Mouse (Mus musculus) hematopoietic stem cell, adult 5-6 weeks (primary cell): ENCODE results near the gene Lyrm4. TPM values are rescaled to one million over a fixed set of nuclear protein-coding genes. Genes with fewer than 3 reads are reported as not detected.

Source experiments
- ATAC-seq, 2 experiments: fragments of 125-278 bp in 1 of 2; replicated peaks in 1 of 2; 2 replicates each; pipeline ENCODE4 v1.8.0; 2016 to 2017; ENCODE audit warnings: inconsistent platforms in 2 of 2, mild to moderate bottlenecking in 2 of 2, moderate number of reproducible peaks in 2 of 2, low read depth in 1 of 2, moderate TSS enrichment in 1 of 2; ENCODE audit not compliant: low FRiP score in 2 of 2, poor library complexity in 2 of 2, severe bottlenecking in 2 of 2, insufficient read depth in 1 of 2, low TSS enrichment in 1 of 2
- total RNA-seq: library from RNA; stranded (forward); fragments of 172-1452, 232-1000 nt; gene quantifications from 2 replicates; pipeline ENCODE4 v1.2.3, GENCODE M21; 2017

Gene Lyrm4
- total RNA-seq, 1 experiment from 2014 or later, result 18.3 TPM

- ATAC-seq, result no peak
Observed at GRCm38 (mm10) chr13:36031959-36032358, 85.4 kb downstream of the Lyrm4 start.

GRCm38 (mm10) chr13:36019309-36020274 lies 97.7 kb downstream of the Lyrm4 start:
- peak; percentile 51 to 67 for ATAC-seq

- no peak for ATAC-seq
Observed at GRCm38 (mm10) chr13:36018017-36018416, 99.3 kb downstream of the Lyrm4 start.

- no peak for ATAC-seq
Observed at GRCm38 (mm10) chr13:36015636-36016035, 101.7 kb downstream of the Lyrm4 start.

GRCm38 (mm10) chr13:36009981-36010380 lies 107.3 kb downstream of the Lyrm4 start:
- no peak for ATAC-seq

GRCm38 (mm10) chr13:36000798-36001197 lies 116.5 kb downstream of the Lyrm4 start:
- no peak for ATAC-seq

- ATAC-seq, result no peak
Observed at GRCm38 (mm10) chr13:35997606-35998005, 119.7 kb downstream of the Lyrm4 start.

GRCm38 (mm10) chr13:35995696-35996426 lies 121.5 kb downstream of the Lyrm4 start:
- no peak for ATAC-seq

GRCm38 (mm10) chr13:35995231-35995630 lies 122.1 kb downstream of the Lyrm4 start:
- ATAC-seq, result no peak

GRCm38 (mm10) chr13:35994067-35994466 lies 123.3 kb downstream of the Lyrm4 start:
- ATAC-seq, result no peak

- peak in 1 of 2 experiments; percentile 60; a peak in 1 of 4 replicates for ATAC-seq
Observed at GRCm38 (mm10) chr13:35991185-35991584, 126.1 kb downstream of the Lyrm4 start.

- ATAC-seq, result no peak
Observed at GRCm38 (mm10) chr13:35989329-35989728, 128.0 kb downstream of the Lyrm4 start.

- no peak for ATAC-seq
Observed at GRCm38 (mm10) chr13:35982985-35983384, 134.3 kb downstream of the Lyrm4 start.

GRCm38 (mm10) chr13:35980471-35980870 lies 136.9 kb downstream of the Lyrm4 start:
- no peak for ATAC-seq

- ATAC-seq, result no peak
Observed at GRCm38 (mm10) chr13:35976912-35977311, 140.4 kb downstream of the Lyrm4 start.

- no peak for ATAC-seq
Observed at GRCm38 (mm10) chr13:35969829-35970228, 147.5 kb downstream of the Lyrm4 start.

- ATAC-seq, result no peak
Observed at GRCm38 (mm10) chr13:35969431-35969721, 147.9 kb downstream of the Lyrm4 start.

- peak; percentile 44 to 54; a peak in 3 of 4 replicates for ATAC-seq
Observed at GRCm38 (mm10) chr13:35968719-35969430, 148.5 kb downstream of the Lyrm4 start.
